Mouse (Mus musculus) neural tube, embryonic 12.5 days (tissue): ENCODE results near the gene Rnf220. TPM values are rescaled to one million over a fixed set of nuclear protein-coding genes. Genes with fewer than 3 reads are reported as not detected.

Experiments
- ATAC-seq: fragments of 200-750 bp; cut with Nextera tagmentation; 2 replicates; pipeline ENCODE4 v1.8.0; 2017; ENCODE audit warnings: low read depth, mild to moderate bottlenecking, moderate TSS enrichment, moderate library complexity; ENCODE audit not compliant: low FRiP score
- H3K27ac ChIP-seq: fragments of 300-500 bp; sonication (generic); 2 replicates; pipeline ENCODE4 v1.5.1; 2016
- H3K27me3 ChIP-seq: fragments of 300-500 bp; sonication (generic); replicated peaks from 2 replicates; pipeline ENCODE4 v1.6.1; 2016; ENCODE audit warnings: mild to moderate bottlenecking
- H3K36me3 ChIP-seq: fragments of 300-500 bp; sonication (generic); 2 replicates; pipeline ENCODE4 v1.6.1; 2016; ENCODE audit warnings: mild to moderate bottlenecking
- H3K4me1 ChIP-seq: fragments of 300-500 bp; sonication (generic); 2 replicates; pipeline ENCODE4 v1.6.1; 2016
- H3K4me2 ChIP-seq: fragments of 300-500 bp; sonication (generic); replicated peaks from 2 replicates; pipeline ENCODE4 v1.6.1; 2016; ENCODE audit warnings: mild to moderate bottlenecking
- H3K4me3 ChIP-seq: fragments of 300-500 bp; sonication (generic); 2 replicates; pipeline ENCODE4 v1.5.1; 2016
- H3K9ac ChIP-seq: fragments of 300-500 bp; sonication (generic); 2 replicates; pipeline ENCODE4 v1.6.1; 2016; ENCODE audit warnings: mild to moderate bottlenecking
- H3K9me3 ChIP-seq: fragments of 300-500 bp; sonication (generic); 2 replicates; pipeline ENCODE4 v1.6.1; 2016; ENCODE audit warnings: mild to moderate bottlenecking
- WGBS: fragments of 180-500 bp; shearing (Covaris S2); methylation state at CpG from one replicate; pipeline ENCODE4 v1.1.7; 2016; 5-methylcytosine and 5-hydroxymethylcytosine counted together
- polyA plus RNA-seq: library from polyadenylated mRNA; unstranded; fragments of >200 nt; fragmentation: Nextera tagmentation; extraction: Ambion mirVana; gene quantifications from 2 replicates; pipeline ENCODE4 v1.2.1, GENCODE M21; 2016

Gene Rnf220
- polyA plus RNA-seq, 1 experiment from 2014 or later = 111 TPM

GRCm38 (mm10) chr4:117521350-117521749 is 24.5 kb upstream of the Rnf220 start:
- Histone ChIP-seq H3K4me3 (no peak overlapping the region), H3K27ac (no peak overlapping the region), H3K4me2 (no peak overlapping the region), H3K36me3 (no peaks in the 10 kb centered on the region), H3K9ac (no peak overlapping the region), H3K4me1 (no peaks in the 10 kb centered on the region), H3K27me3 (peaks cover 26% of the 10 kb centered on the region), H3K9me3 (no peaks in the 10 kb centered on the region)
- no peak for ATAC-seq
- WGBS = 72% methylated on average over 2 of the region's 2 CpGs

GRCm38 (mm10) chr4:117518246-117518645 is 21.4 kb upstream of the Rnf220 start:
- H3K9ac ChIP-seq = no peak overlapping the region
- H3K36me3 ChIP-seq = no peaks in the 10 kb centered on the region
- ATAC-seq = no peak
- 89% methylated on average over 4 of the region's 4 CpGs for WGBS
- no peaks in the 10 kb centered on the region for H3K9me3 ChIP-seq
- H3K27me3 ChIP-seq = peaks cover 9% of the 10 kb centered on the region
- no peak overlapping the region for H3K4me2 ChIP-seq
- no peaks in the 10 kb centered on the region for H3K4me1 ChIP-seq
- H3K27ac ChIP-seq = no peak overlapping the region
- H3K4me3 ChIP-seq = no peak overlapping the region

GRCm38 (mm10) chr4:117499043-117499442 is 2.2 kb upstream of the Rnf220 start:
- Histone ChIP-seq H3K9ac (no peak overlapping the region), H3K27ac (no peak overlapping the region), H3K4me2 (no peak overlapping the region), H3K9me3 (peaks cover 8% of the 10 kb centered on the region; the same call in 1 of the 2 replicates), H3K4me1 (peaks cover 28% of the 10 kb centered on the region), H3K36me3 (no peaks in the 10 kb centered on the region), H3K4me3 (no peak overlapping the region), H3K27me3 (peaks cover 58% of the 10 kb centered on the region)
- 95% methylated on average over 8 of the region's 8 CpGs for WGBS
- no peak for ATAC-seq

DNA sequence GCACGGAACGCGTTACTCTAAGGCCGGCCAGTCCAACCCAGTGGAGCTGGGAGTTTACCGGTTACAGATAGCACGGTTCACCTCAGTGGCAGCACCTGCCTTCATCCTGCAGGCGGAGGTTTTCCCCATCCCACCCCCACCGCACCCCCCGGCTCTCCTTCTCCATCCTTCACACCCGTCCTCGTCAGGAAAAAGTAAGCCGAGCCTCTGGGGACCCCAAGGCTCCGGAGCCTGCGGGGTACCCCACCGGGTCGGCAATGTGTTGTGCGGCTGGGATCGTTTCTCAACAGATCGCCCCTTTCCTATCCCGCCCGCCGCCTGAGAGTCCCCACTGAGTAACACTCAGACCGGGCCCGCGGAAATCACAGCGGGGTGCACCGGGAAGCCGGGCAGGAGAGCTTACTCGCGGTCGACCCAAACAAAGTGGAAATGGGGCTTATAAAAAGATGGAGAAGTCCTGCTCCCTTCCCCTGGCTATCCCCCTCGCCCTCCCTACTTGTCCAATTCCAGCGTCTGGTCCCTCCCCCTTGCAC is 917 bp downstream of the Rnf220 start:
- ATAC-seq = peak; percentile 6; the same call in 1 of the 2 replicates
- Histone ChIP-seq H3K4me1 (peaks cover 31% of the 10 kb centered on the region), H3K9me3 (no peaks in the 10 kb centered on the region), H3K36me3 (no peaks in the 10 kb centered on the region), H3K4me3 (peak overlapping the region; percentile 47), H3K4me2 (peak overlapping the region; percentile 67), H3K9ac (peak overlapping the region; percentile 62), H3K27me3 (peaks cover 82% of the 10 kb centered on the region), H3K27ac (0 out of 2 replicates have a peak overlapping the region, but pooled peaks have one; percentile 39)
- under 1% methylated on average over 33 of the region's 33 CpGs for WGBS

DNA sequence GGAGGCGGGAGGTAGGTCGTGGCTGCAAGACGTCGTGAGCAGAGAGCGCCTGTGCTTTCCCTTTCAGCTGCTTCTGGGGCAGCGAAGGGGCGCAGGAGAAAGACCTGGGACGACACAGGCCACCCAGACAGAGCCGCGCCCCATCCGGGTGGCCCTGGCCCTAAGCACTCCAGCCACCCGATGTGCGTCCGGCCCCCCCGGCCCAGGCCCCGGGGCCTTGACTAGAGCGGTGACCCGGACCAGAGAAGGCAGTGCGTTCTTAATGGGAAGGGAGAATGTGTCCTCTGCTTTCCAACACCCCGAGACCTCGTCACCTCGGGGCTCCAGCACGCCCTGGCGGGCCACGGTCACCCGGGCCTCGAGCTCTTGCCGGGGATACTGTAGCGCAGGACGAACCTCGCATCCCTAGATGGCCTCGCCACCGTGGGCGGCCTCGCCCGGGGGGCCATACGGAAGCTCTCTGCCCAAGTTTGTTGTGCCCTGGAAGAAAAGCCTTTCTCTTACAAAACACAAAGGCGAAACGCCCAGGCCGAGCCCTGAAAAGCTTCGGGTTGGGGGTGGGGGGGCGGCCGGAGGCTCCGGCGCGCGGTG is 1.8 kb downstream of the Rnf220 start:
- Histone ChIP-seq H3K27me3 (peaks cover 85% of the 10 kb centered on the region), H3K36me3 (no peaks in the 10 kb centered on the region), H3K27ac (peak overlapping the region; percentile 57; the same call in 1 of the 2 replicates), H3K4me3 (peak overlapping the region; percentile 43), H3K4me1 (peaks cover 31% of the 10 kb centered on the region), H3K9ac (peak overlapping the region; percentile 64), H3K4me2 (peak overlapping the region; percentile 67), H3K9me3 (no peaks in the 10 kb centered on the region)
- WGBS = under 1% methylated on average over 47 of the region's 47 CpGs
- no peak for ATAC-seq

DNA sequence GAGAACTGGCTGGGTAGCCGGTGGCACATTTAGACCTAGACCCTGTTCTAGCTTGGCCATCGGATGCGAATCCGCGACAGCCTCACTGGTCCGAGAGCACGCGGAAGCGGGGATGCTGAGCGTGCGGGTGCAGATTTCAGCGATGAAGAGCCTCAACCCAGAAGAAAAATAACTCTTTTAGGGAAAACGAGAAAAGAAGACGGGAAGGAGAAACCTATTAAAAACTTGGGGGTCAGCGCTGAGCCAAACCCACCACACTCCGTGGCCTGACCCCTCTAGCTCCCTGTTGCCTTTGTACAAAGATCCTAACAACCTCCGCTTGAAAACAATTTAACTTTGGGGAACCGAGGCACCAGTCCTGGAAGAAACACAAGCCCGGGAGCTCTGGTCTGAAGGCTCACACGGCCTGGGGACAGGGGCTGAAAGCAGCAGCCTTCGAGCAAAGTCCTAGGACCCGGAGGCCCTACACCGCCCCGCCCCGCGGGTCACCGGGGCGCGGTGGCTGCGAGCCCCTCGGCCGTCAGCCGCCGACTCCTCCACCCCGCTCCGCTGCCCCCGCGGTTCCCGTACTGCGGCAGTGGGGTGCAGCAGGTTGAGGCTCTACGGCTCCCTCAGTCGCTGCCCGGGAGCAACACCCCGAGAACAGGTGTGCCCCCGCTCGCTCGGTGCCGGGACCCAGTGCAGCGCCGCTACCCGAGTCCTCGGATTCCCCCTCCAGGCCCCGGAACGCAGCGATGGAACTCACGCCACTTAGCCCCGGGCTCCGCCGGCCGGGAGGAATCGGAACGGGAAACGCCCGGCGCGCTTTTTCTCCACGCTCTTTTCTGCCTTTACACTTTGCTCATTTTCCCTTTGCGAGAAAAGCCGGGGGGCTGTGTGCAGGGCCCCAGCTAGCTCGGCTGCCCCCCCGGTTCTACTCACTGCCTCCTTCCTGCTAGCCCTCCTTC is 2.7 kb downstream of the Rnf220 start:
- Histone ChIP-seq H3K36me3 (no peaks in the 10 kb centered on the region), H3K9ac (peak overlapping the region; percentile 64), H3K27ac (peak overlapping the region; percentile 29), H3K9me3 (no peaks in the 10 kb centered on the region), H3K4me1 (peaks cover 34% of the 10 kb centered on the region), H3K4me3 (peak overlapping the region; percentile 43), H3K27me3 (peaks cover 86% of the 10 kb centered on the region), H3K4me2 (peak overlapping the region; percentile 67)
- under 1% methylated on average over 71 of the region's 71 CpGs for WGBS
- ATAC-seq = no peak

DNA sequence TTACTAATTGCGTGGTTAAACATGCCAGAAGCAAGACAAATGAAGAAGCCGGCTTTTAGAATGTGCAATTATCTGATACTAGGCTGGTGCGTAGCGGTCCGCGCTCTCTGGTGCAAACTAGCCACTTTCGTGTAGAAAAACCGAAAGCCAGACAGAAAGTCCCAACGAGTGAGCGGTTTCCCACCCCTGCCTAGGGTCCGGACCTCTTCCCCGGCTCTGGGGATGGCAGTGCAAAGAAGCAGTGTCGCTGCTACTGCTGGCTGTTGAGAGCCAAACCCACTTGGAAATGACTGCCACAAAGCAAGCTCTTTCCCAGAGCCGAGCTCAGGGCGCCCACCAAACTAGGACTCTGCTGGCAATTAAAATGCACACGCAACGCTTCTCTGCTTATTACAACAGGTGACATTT is 3.7 kb downstream of the Rnf220 start:
- Histone ChIP-seq H3K4me1 (peaks cover 35% of the 10 kb centered on the region), H3K36me3 (no peaks in the 10 kb centered on the region), H3K4me2 (peak overlapping the region; percentile 67), H3K9ac (peak overlapping the region; percentile 29; the same call in 1 of the 2 replicates), H3K27ac (no peak overlapping the region), H3K4me3 (peak overlapping the region; percentile 23; the same call in 1 of the 2 replicates), H3K27me3 (peaks cover 85% of the 10 kb centered on the region), H3K9me3 (no peaks in the 10 kb centered on the region)
- WGBS = 1% methylated on average over 17 of the region's 17 CpGs
- no peak for ATAC-seq

DNA sequence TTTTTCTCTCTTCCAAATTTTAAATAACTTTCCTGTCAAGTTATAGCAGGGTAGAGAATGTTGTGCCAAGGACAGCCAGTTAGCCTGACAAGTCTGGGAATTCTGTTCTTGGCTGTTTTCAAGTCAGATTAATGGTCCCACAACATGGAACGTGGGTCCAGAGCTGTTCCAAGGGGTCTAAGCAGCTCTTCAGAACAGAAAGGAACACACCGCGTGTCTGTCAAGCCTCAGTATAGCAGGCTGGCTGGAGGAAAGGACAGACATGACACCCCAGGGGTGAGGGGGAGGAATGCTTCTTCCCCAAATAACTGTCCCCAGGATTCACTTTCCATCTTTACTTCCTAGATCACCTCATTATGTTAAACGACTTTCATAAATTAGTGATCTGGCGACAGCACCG is 5.0 kb downstream of the Rnf220 start:
- Histone ChIP-seq H3K36me3 (no peaks in the 10 kb centered on the region), H3K4me1 (peaks cover 44% of the 10 kb centered on the region), H3K4me3 (no peak overlapping the region), H3K27me3 (peaks cover 88% of the 10 kb centered on the region), H3K9ac (no peak overlapping the region), H3K9me3 (no peaks in the 10 kb centered on the region), H3K4me2 (peak overlapping the region; percentile 67; the same call in 1 of the 2 replicates), H3K27ac (no peak overlapping the region)
- 36% methylated on average over 6 of the region's 6 CpGs for WGBS
- ATAC-seq = no peak

DNA sequence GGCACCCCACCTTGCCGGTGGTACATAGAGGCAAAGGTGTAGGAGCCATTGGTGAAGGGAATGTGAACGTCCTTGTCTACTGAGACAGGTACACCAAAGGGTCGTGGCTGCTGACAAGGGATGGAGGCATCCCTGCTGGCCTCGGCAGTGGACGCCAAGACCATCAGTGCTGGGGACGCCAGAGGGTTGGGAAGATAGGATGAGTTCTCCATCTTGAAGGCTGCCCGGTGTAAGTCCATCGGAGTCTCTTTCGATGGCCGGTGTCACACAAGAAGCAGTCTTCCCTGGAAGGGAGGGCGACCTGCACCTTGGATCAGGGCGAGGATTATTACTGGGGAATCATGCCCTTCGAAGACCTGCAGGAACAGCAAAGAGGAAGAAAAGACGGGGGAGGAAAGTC is 6.9 kb downstream of the Rnf220 start:
- no peaks in the 10 kb centered on the region for H3K36me3 ChIP-seq
- H3K27me3 ChIP-seq = peaks cover 89% of the 10 kb centered on the region
- no peak overlapping the region for H3K4me2 ChIP-seq
- H3K4me1 ChIP-seq = peaks cover 40% of the 10 kb centered on the region
- WGBS = 90% methylated on average over 14 of the region's 14 CpGs
- no peaks in the 10 kb centered on the region for H3K9me3 ChIP-seq
- H3K9ac ChIP-seq = no peak overlapping the region
- ATAC-seq = no peak
- H3K27ac ChIP-seq = no peak overlapping the region
- no peak overlapping the region for H3K4me3 ChIP-seq

DNA sequence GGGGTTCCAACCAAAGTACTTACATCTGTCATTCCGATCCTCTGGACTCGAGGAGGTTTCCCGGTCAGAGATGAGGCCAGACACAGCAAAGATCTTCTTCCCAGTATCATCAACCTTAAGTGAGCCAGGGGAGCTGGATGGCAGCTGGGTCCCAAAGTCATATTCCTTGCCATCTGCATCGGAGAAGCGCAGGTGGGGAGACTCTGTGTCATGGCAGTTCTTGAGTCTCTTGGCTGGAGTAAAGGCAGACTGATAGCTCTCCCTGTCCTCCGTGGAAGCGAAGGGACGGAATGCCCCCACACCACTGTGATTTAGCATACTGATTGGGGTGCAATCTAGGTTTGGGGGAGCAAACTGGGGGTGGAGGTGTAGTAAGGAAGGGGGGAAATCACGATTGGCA is 7.3 kb downstream of the Rnf220 start:
- no peak for ATAC-seq
- no peak overlapping the region for H3K4me2 ChIP-seq
- H3K4me1 ChIP-seq = peaks cover 40% of the 10 kb centered on the region
- H3K9ac ChIP-seq = no peak overlapping the region
- no peaks in the 10 kb centered on the region for H3K36me3 ChIP-seq
- peaks cover 89% of the 10 kb centered on the region for H3K27me3 ChIP-seq
- no peak overlapping the region for H3K27ac ChIP-seq
- 92% methylated on average over 9 of the region's 9 CpGs for WGBS
- no peak overlapping the region for H3K4me3 ChIP-seq
- no peaks in the 10 kb centered on the region for H3K9me3 ChIP-seq

GRCm38 (mm10) chr4:117487471-117487870 is 9.4 kb downstream of the Rnf220 start:
- H3K4me3 ChIP-seq = no peak overlapping the region
- H3K9me3 ChIP-seq = no peaks in the 10 kb centered on the region
- H3K9ac ChIP-seq = no peak overlapping the region
- peaks cover 83% of the 10 kb centered on the region for H3K27me3 ChIP-seq
- WGBS = 39% methylated on average over 6 of the region's 6 CpGs
- peaks cover 40% of the 10 kb centered on the region for H3K4me1 ChIP-seq
- no peak overlapping the region for H3K27ac ChIP-seq
- no peaks in the 10 kb centered on the region for H3K36me3 ChIP-seq
- no peak for ATAC-seq
- no peak overlapping the region for H3K4me2 ChIP-seq

GRCm38 (mm10) chr4:117486188-117486587 is 10.7 kb downstream of the Rnf220 start:
- no peak overlapping the region for H3K27ac ChIP-seq
- WGBS = 76% methylated on average over 7 of the region's 7 CpGs

More at GRCm38 (mm10) chr4:117486188-117486587, 10.7 kb downstream of the Rnf220 start:
- H3K9ac ChIP-seq = no peak overlapping the region
- no peaks in the 10 kb centered on the region for H3K36me3 ChIP-seq
- H3K9me3 ChIP-seq = no peaks in the 10 kb centered on the region
- no peak overlapping the region for H3K4me2 ChIP-seq
- no peak for ATAC-seq
- no peak overlapping the region for H3K4me3 ChIP-seq
- peaks cover 43% of the 10 kb centered on the region for H3K4me1 ChIP-seq
- H3K27me3 ChIP-seq = peaks cover 77% of the 10 kb centered on the region
